Mouse (Mus musculus): ENCODE measurements around the gene Sept4.

DNA sequence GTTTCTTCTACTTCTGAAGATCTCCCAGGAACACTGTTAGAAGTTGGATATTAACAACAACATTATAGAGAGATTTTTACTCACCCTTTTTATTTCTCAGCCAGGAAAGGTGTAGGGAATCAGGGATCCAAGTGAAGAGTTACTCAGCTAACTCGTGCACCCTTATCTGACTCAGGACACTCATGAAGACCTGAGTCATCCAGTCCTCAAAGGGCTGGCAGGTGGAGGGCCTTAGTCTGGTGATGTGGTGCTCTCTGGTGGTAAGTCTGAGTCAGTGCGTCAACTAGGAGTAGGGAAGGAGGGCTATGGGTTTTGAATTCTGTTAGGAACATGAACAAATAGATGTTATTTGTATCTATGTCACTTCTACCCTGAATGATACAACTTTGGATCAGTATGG is 49.4 kb upstream of the Sept4 start:
- peak; percentile 75 for TF ChIP-seq CTCF (IDR thresholded peaks at IDR 0.05; ENCODE audit: low read depth)
- TF ChIP-seq EP300 (IDR thresholded peaks at IDR 0.05; ENCODE audit: low read depth), result no peak
